Mouse (Mus musculus) limb, embryonic 13.5 days (tissue): ENCODE measurements around the gene Fam131b. TPM values are rescaled to one million over a fixed set of nuclear protein-coding genes. Genes with fewer than 3 reads are reported as not detected.

ENCODE experiments used
- polyA plus RNA-seq: library from polyadenylated mRNA; unstranded; fragments of >200 nt; fragmentation: Nextera tagmentation; extraction: Ambion mirVana; gene quantifications from 2 replicates; pipeline ENCODE4 v1.2.1, GENCODE M21; 2015

The Fam131b gene
- polyA plus RNA-seq, 1 experiment from 2014 or later, result 0.56 TPM

Other genes starting within 250 kb of the Fam131b start
- not detected in 2 replicates for gene Tas2r139, start 183.7 kb downstream of the Fam131b start, polyA plus RNA-seq
- not detected in 2 replicates for gene Tas2r144, start 109.3 kb downstream of the Fam131b start, polyA plus RNA-seq
- gene Gstk1, start 78.7 kb downstream of the Fam131b start, polyA plus RNA-seq, result 22.6 and 25.6 TPM in 2 replicates
- gene Tmem139, start 62.7 kb downstream of the Fam131b start, polyA plus RNA-seq, result 0.93 and 0.99 TPM in 2 replicates
- gene Casp2, start 59.7 kb downstream of the Fam131b start, polyA plus RNA-seq, result 63.0 and 64.7 TPM in 2 replicates
- gene Clcn1, start 38.0 kb downstream of the Fam131b start, polyA plus RNA-seq, result 0.32 and 0.46 TPM in 2 replicates
- gene Zyx, start 25.0 kb upstream of the Fam131b start, polyA plus RNA-seq, result 118 and 123 TPM in 2 replicates
- gene Epha1, start 48.6 kb upstream of the Fam131b start, polyA plus RNA-seq, result 8.9 and 9.4 TPM in 2 replicates
- gene Tas2r143, start 75.6 kb upstream of the Fam131b start, polyA plus RNA-seq, result not detected in 2 replicates
- not detected in 2 replicates for gene Tas2r135, start 80.8 kb upstream of the Fam131b start, polyA plus RNA-seq
- gene Tas2r126, start 109.9 kb upstream of the Fam131b start, polyA plus RNA-seq, result not detected in 2 replicates
- gene Olfr458, start 140.6 kb upstream of the Fam131b start, polyA plus RNA-seq, result not detected in 2 replicates
- gene Olfr457, start 151.7 kb upstream of the Fam131b start, polyA plus RNA-seq, result not detected in 2 replicates
- not detected in 2 replicates for gene Olfr456, start 162.6 kb upstream of the Fam131b start, polyA plus RNA-seq
- not detected in 2 replicates for gene Olfr455, start 222.9 kb upstream of the Fam131b start, polyA plus RNA-seq